Mouse (Mus musculus) G1E (cell line): ENCODE data around the gene Fam83c.

Source experiments
- CTCF ChIP-seq: IDR thresholded peaks from 2 replicates; pipeline ENCODE4 v1.5.1; 2012; ENCODE audit warnings: low read depth, low read length, inconsistent platforms, mixed read lengths
- GATA1 ChIP-seq: IDR thresholded peaks from 2 replicates; pipeline ENCODE4 v1.6.1; 2012; ENCODE audit warnings: borderline replicate concordance, low read length, inconsistent platforms, mixed read lengths
- POLR2AphosphoS5 ChIP-seq: IDR thresholded peaks from 2 replicates; pipeline ENCODE4 v1.6.1; 2012; ENCODE audit warnings: low read depth, low read length, inconsistent platforms; ENCODE audit not compliant: insufficient replicate concordance
- TAL1 ChIP-seq: conservative IDR thresholded peaks from 2 replicates; pipeline ENCODE4 v1.6.1; 2012; ENCODE audit warnings: low read depth, low read length, inconsistent platforms, mixed read lengths

DNA sequence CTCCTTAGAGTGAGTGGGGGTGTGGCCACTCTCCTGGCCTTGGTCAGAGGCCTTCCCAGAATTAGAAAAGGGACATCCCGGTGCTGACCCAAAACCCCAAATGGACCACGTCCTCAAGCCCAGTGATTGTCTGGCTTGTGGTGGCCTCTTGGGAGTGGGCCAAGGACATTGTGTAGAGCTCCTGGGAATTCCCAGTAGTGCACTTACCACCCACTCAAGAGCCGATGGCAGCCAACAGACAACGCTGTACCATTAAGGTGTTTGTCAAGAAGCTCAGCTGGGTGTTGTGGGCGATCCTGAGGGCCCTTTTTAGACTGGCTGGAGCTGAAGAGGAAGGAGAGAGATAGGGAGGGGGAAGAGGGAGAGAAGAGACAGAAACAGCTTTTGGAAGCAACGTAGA is 50.1 kb downstream of the Fam83c start:
- TF ChIP-seq CTCF (no peak), GATA1 (no peak), POLR2AphosphoS5 (no peak), TAL1 (no peak)
